15 mouse cellular contexts compared by ENCODE assay signal in the genomic region with DNA sequence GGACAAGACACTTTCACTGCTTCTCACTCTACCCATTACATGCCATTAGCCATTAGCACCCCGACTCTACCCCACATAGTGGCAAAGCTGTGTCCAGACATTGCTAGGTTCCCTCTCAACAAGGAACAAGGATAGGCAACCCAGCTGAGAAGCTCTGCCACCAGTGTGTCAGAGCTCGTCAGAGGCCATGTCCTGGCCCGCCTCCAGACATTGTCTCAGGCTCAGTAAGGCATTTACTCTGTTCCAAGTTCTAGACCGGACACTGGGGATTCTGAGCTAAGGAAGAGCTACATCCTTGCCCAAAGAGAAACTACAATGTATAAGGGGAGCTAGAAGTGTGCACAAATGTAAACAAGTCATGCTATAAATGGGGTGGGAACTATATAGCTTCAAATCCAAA.
"Had no signal": no experiment of that assay in that cellular context is flagged by ENCODE, and none has a peak within 500 bp of the region (broad histone marks: within the 10 kb centered on the region; RNA-seq: fewer than 3 reads in every experiment).

No protein-coding gene starts in this region.

- H3K27ac ChIP-seq: kidney, postnatal 0 days; layer of hippocampus, adult 2 months; limb, embryonic 12.5 days; liver, embryonic 13.5 days; macrophage; midbrain, embryonic 12.5 days; stomach, embryonic 15.5 days had no signal

- H3K9ac ChIP-seq: limb, embryonic 12.5 days; liver, embryonic 13.5 days; liver, postnatal 0 days; midbrain, embryonic 12.5 days; stomach, embryonic 15.5 days had no signal

- H3K27me3 ChIP-seq: limb, embryonic 12.5 days; liver, embryonic 13.5 days; megakaryocyte, embryonic 14.5 days; midbrain, embryonic 12.5 days; stomach, embryonic 15.5 days had no signal

- DNase-seq: kidney, adult 9 months; liver; liver, embryonic 13.5 days; liver, postnatal 0 days; right cerebral cortex, adult 18-20 months; spleen, adult 18-20 months; thymus, adult 2 months; thymus, postnatal 25 days had no signal

- H3K36me3 ChIP-seq: limb, embryonic 12.5 days; liver, embryonic 13.5 days; midbrain, embryonic 12.5 days; stomach, embryonic 15.5 days had no signal

- H3K4me1 ChIP-seq: limb, embryonic 12.5 days; liver, embryonic 13.5 days; megakaryocyte, embryonic 14.5 days; midbrain, embryonic 12.5 days; stomach, embryonic 15.5 days had no signal

- H3K4me3 ChIP-seq: layer of hippocampus, adult 2 months; limb, embryonic 12.5 days; liver, embryonic 13.5 days; megakaryocyte, embryonic 14.5 days; midbrain, embryonic 12.5 days; stomach, embryonic 15.5 days had no signal
